Mouse (Mus musculus): ENCODE measurements around the gene Gm21887. TPM values are rescaled to one million over a fixed set of nuclear protein-coding genes. Genes with fewer than 3 reads are reported as not detected.
"Not testable (repeated sequence)": the region's sequence is repeated elsewhere in the genome, so short reads cannot be mapped to it uniquely, and the experiment has no call there.

Gm21887 gene
- total RNA-seq (2017): 32.2 to 120 TPM (median 52.2 TPM) in 3 replicates

- peak; percentile 19; the same call in 1 of the 2 replicates for ATAC-seq (replicated peaks; ENCODE audit: insufficient number of reproducible peaks, low FRiP score, low TSS enrichment, poor library complexity, severe bottlenecking)
Measured at GRCm38 (mm10) chrX:170009016-170009750, at the start of gene Gm21887. TSS of gene Gm21887 (plus strand) at chrX:170009659.

GRCm38 (mm10) chrX:169969337-169969736, 40.1 kb upstream of the Gm21887 start:
- no peak for ATAC-seq (replicated peaks; ENCODE audit: insufficient number of reproducible peaks, low FRiP score, low TSS enrichment, poor library complexity, severe bottlenecking)

- ATAC-seq (replicated peaks; ENCODE audit: insufficient number of reproducible peaks, low FRiP score, low TSS enrichment, poor library complexity, severe bottlenecking): not testable (repeated sequence)
Measured at GRCm38 (mm10) chrX:169969765-169970164, 39.7 kb upstream of the Gm21887 start.

- not testable (repeated sequence) for ATAC-seq (replicated peaks; ENCODE audit: insufficient number of reproducible peaks, low FRiP score, low TSS enrichment, poor library complexity, severe bottlenecking)
Measured at GRCm38 (mm10) chrX:169970546-169970945, 38.9 kb upstream of the Gm21887 start.

- not testable (repeated sequence) for ATAC-seq (replicated peaks; ENCODE audit: insufficient number of reproducible peaks, low FRiP score, low TSS enrichment, poor library complexity, severe bottlenecking)
Measured at GRCm38 (mm10) chrX:169971562-169971961, 37.9 kb upstream of the Gm21887 start.

- ATAC-seq (replicated peaks; ENCODE audit: insufficient number of reproducible peaks, low FRiP score, low TSS enrichment, poor library complexity, severe bottlenecking): not testable (repeated sequence)
Measured at GRCm38 (mm10) chrX:169972131-169972530, 37.3 kb upstream of the Gm21887 start.

- peak; percentile 62 for ATAC-seq (replicated peaks; ENCODE audit: insufficient number of reproducible peaks, low FRiP score, low TSS enrichment, poor library complexity, severe bottlenecking)
Measured at GRCm38 (mm10) chrX:169972791-169973494, 36.5 kb upstream of the Gm21887 start.

GRCm38 (mm10) chrX:169973806-169974205, 35.7 kb upstream of the Gm21887 start:
- 0 out of 2 replicates have a peak, but pooled peaks have one; percentile 2 for ATAC-seq (replicated peaks; ENCODE audit: insufficient number of reproducible peaks, low FRiP score, low TSS enrichment, poor library complexity, severe bottlenecking)

- not testable (repeated sequence) for ATAC-seq (replicated peaks; ENCODE audit: insufficient number of reproducible peaks, low FRiP score, low TSS enrichment, poor library complexity, severe bottlenecking)
Measured at GRCm38 (mm10) chrX:169974456-169974855, 35.0 kb upstream of the Gm21887 start.

GRCm38 (mm10) chrX:169974974-169975373, 34.5 kb upstream of the Gm21887 start:
- not testable (repeated sequence) for ATAC-seq (replicated peaks; ENCODE audit: insufficient number of reproducible peaks, low FRiP score, low TSS enrichment, poor library complexity, severe bottlenecking)

GRCm38 (mm10) chrX:169975681-169976131, 33.8 kb upstream of the Gm21887 start:
- not testable (repeated sequence) for ATAC-seq (replicated peaks; ENCODE audit: insufficient number of reproducible peaks, low FRiP score, low TSS enrichment, poor library complexity, severe bottlenecking)

GRCm38 (mm10) chrX:169976340-169976739, 33.1 kb upstream of the Gm21887 start:
- not testable (repeated sequence) for ATAC-seq (replicated peaks; ENCODE audit: insufficient number of reproducible peaks, low FRiP score, low TSS enrichment, poor library complexity, severe bottlenecking)

- not testable (repeated sequence) for ATAC-seq (replicated peaks; ENCODE audit: insufficient number of reproducible peaks, low FRiP score, low TSS enrichment, poor library complexity, severe bottlenecking)
Measured at GRCm38 (mm10) chrX:169977856-169978435, 31.5 kb upstream of the Gm21887 start.

- ATAC-seq (replicated peaks; ENCODE audit: insufficient number of reproducible peaks, low FRiP score, low TSS enrichment, poor library complexity, severe bottlenecking): peak; percentile 12
Measured at GRCm38 (mm10) chrX:169978436-169979381, 30.8 kb upstream of the Gm21887 start.

GRCm38 (mm10) chrX:169979461-169980202, 29.8 kb upstream of the Gm21887 start:
- ATAC-seq (replicated peaks; ENCODE audit: insufficient number of reproducible peaks, low FRiP score, low TSS enrichment, poor library complexity, severe bottlenecking): not testable (repeated sequence)

GRCm38 (mm10) chrX:169980203-169980556, 29.3 kb upstream of the Gm21887 start:
- not testable (repeated sequence) for ATAC-seq (replicated peaks; ENCODE audit: insufficient number of reproducible peaks, low FRiP score, low TSS enrichment, poor library complexity, severe bottlenecking)

GRCm38 (mm10) chrX:169980809-169981289, 28.6 kb upstream of the Gm21887 start:
- no peak for ATAC-seq (replicated peaks; ENCODE audit: insufficient number of reproducible peaks, low FRiP score, low TSS enrichment, poor library complexity, severe bottlenecking)

All from monocyte, adult 5-6 weeks (primary cell).